Mouse (Mus musculus) C2C12 (cell line): ENCODE results near the gene Med31.

Source experiments
- CTCF ChIP-seq: IDR thresholded peaks from one replicate; pipeline ENCODE4 v1.5.1; 2011; ENCODE audit not compliant: control insufficient read depth, insufficient read depth, insufficient read length
- FOSL1 ChIP-seq: IDR thresholded peaks from one replicate; pipeline ENCODE4 v1.8.0; 2011; ENCODE audit warnings: mild to moderate bottlenecking, low read length; ENCODE audit not compliant: poor library complexity, insufficient read depth, severe bottlenecking
- MAX ChIP-seq: IDR thresholded peaks from one replicate; pipeline ENCODE4 v1.6.1; 2011; ENCODE audit warnings: mild to moderate bottlenecking, control low read depth
- MYOD1 ChIP-seq: IDR thresholded peaks from one replicate; pipeline ENCODE4 v1.6.1; 2011; ENCODE audit warnings: low read depth; ENCODE audit not compliant: control insufficient read depth, insufficient read length
- MYOG ChIP-seq: IDR thresholded peaks from one replicate; pipeline ENCODE4 v1.6.1; 2011; ENCODE audit not compliant: control insufficient read depth, insufficient read length; ENCODE audit errors: extremely low read depth
- USF1 ChIP-seq: IDR thresholded peaks from one replicate; pipeline ENCODE4 v1.6.1; 2011; ENCODE audit warnings: low read depth, mild to moderate bottlenecking, control low read depth, moderate library complexity

GRCm38 (mm10) chr11:72223414-72223813 is 8.0 kb upstream of the Med31 start:
- TF ChIP-seq CTCF (no peak), MAX (no peak), FOSL1 (no peak), MYOG (no peak), MYOD1 (no peak), USF1 (no peak)
